Mouse (Mus musculus): ENCODE results near the gene Ipcef1. TPM values are rescaled to one million over a fixed set of nuclear protein-coding genes. Genes with fewer than 3 reads are reported as not detected.
"Not testable (repeated sequence)": the region's sequence is repeated elsewhere in the genome, so short reads cannot be mapped to it uniquely, and the experiment has no call there.

The Ipcef1 gene
- polyA plus RNA-seq, 1 experiment from 2014 or later: 1.2 TPM

DNA sequence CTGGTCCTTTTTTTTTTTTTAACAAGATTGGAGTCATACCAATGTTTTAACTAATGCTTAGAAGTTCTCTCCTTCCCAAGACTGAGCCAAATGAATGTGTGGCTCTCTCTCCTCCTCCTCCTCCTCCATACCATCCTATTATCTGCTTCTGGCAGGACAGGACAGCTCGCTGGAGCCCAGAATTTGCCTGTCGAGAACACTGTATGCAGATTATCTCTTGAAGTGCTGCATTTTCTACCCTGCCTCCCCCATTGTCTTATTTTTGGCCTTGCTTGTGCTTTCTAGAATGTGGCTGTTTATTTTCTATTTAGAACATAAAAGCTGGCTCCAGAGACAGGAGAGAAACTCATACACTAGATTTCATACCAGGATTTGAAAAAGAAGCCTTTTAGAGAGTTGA is 142.5 kb downstream of the Ipcef1 start:
- no peak overlapping the region for H3K4me3 ChIP-seq
- 58% methylated on average over 2 of the region's 2 CpGs for WGBS
- no peaks in the 10 kb centered on the region for H3K4me1 ChIP-seq (replicated peaks)
- no peaks in the 10 kb centered on the region for H3K27me3 ChIP-seq
- no peak overlapping the region for H3K9ac ChIP-seq
- no peaks in the 10 kb centered on the region for H3K36me3 ChIP-seq
- H3K9me3 ChIP-seq: no peaks in the 10 kb centered on the region
- H3K4me2 ChIP-seq: no peak overlapping the region
- H3K27ac ChIP-seq (replicated peaks): no peak overlapping the region
- no peak for ATAC-seq (ENCODE audit: low read depth)

DNA sequence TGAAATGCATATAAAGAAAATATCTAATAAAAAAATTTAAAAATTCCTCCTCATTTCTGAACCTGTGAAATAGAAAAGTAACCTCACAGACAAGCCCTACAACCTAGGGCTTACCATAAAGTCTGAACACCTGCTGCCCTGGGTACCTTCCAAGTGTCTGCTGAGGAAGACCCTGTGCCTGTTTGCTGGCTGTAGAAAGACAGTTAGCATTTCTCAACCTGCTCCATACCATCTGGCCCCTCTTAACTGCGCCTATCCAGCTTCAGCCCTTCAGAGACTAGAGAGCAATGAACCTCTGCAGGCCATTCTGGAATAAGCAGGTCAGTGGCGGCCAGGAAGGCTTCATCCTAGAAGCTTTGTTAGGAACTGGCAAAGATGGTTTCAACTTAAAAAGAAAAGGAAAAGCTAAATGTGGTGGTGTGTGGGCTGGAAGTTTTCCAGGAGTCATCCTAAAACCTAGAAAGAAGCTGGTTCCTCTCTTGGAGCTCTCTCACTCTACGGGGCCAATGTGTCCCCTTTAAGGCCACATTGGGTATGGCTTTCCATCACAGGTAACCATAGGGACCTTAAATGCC is 150.4 kb downstream of the Ipcef1 start:
- no peak overlapping the region for H3K4me2 ChIP-seq
- H3K27me3 ChIP-seq: no peaks in the 10 kb centered on the region
- H3K36me3 ChIP-seq: no peaks in the 10 kb centered on the region
- no peak for ATAC-seq (ENCODE audit: low read depth)
- H3K27ac ChIP-seq (replicated peaks): no peak overlapping the region
- H3K9me3 ChIP-seq: no peaks in the 10 kb centered on the region
- WGBS: 91% methylated on average over 3 of the region's 3 CpGs
- no peak overlapping the region for H3K4me3 ChIP-seq
- no peak overlapping the region for H3K9ac ChIP-seq
- no peaks in the 10 kb centered on the region for H3K4me1 ChIP-seq (replicated peaks)

DNA sequence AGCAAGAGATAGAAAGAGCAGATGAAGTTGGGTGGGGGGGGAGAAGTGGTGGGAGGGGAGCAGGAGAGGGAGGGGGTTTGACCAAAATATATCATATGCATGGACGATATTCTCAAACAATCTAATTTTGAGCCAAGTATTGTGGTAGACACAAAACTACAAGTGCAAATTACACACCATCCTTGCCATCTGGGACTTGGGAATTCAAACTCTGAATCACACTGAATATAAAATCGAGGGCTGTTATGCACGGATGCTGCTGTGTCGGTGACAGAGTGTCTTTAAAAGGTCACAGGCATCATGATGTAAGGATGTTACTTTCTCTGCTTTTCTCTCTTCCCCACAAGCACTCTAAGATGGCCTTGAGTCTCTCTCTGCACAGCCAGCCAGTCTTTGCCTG is 152.2 kb downstream of the Ipcef1 start:
- Histone ChIP-seq H3K9ac (no peak overlapping the region), H3K27ac (replicated peaks) (no peak overlapping the region), H3K4me3 (no peak overlapping the region), H3K36me3 (no peaks in the 10 kb centered on the region), H3K4me1 (replicated peaks) (no peaks in the 10 kb centered on the region), H3K4me2 (no peak overlapping the region), H3K9me3 (no peaks in the 10 kb centered on the region), H3K27me3 (no peaks in the 10 kb centered on the region)
- WGBS: 86% methylated on average over 4 of the region's 4 CpGs
- ATAC-seq (ENCODE audit: low read depth): no peak

DNA sequence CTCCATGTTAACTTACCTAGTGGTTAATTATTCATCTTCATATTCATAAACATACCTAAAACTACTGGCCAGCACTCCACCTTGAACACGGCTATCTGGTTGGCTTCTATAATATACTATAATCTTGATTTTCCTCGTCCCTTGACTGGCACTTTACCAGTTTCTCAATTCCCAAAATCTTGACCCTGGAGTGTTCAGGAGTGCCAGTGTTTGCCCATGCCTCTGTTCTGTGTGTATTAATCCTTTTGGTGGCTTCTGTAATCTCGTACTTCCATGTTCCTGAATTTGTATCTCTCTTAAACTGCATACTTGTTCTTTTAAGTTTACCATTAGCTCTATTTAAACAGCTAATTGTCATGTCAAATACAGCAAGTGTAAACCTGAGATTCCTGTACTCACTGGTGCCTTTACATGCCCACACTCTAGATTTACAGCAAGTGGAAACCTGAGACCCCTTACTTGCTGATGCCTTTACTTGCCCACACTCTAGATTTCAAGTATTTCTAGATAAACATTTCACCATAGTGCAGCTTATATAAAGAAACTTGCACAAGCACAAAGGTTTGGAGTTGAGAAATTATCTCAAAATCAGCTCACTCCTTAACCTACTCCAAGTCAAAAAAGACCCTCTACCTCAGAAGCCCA is 155.5 kb downstream of the Ipcef1 start:
- no peaks in the 10 kb centered on the region for H3K9me3 ChIP-seq
- H3K36me3 ChIP-seq: no peaks in the 10 kb centered on the region
- H3K9ac ChIP-seq: no peak overlapping the region
- no peak for ATAC-seq (ENCODE audit: low read depth)
- WGBS: 80% methylated on average over 3 of the region's 3 CpGs
- H3K4me3 ChIP-seq: no peak overlapping the region
- no peak overlapping the region for H3K27ac ChIP-seq (replicated peaks)
- no peak overlapping the region for H3K4me2 ChIP-seq
- no peaks in the 10 kb centered on the region for H3K27me3 ChIP-seq
- no peaks in the 10 kb centered on the region for H3K4me1 ChIP-seq (replicated peaks)

DNA sequence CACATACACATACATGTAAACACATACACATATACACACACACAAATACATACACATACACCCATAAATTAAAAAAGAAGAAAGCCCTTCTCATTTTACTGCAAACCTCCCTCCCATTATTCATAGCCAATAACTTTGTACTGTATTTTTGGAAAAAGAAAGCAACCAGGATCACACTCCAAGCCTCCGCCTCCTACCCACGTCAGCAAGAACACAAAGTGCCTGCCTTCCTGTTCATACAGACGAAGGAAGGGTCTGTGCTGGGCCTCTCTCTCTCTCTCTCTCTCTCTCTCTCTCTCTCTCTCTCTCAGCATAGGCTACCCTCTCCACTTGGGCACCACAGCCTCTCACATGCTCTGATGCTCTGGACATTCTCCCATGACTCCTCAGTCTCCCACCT is 156.5 kb downstream of the Ipcef1 start:
- no peak overlapping the region for H3K4me3 ChIP-seq
- H3K36me3 ChIP-seq: no peaks in the 10 kb centered on the region
- no peak overlapping the region for H3K4me2 ChIP-seq
- no peaks in the 10 kb centered on the region for H3K9me3 ChIP-seq
- H3K9ac ChIP-seq: no peak overlapping the region
- H3K4me1 ChIP-seq (replicated peaks): no peaks in the 10 kb centered on the region
- no peaks in the 10 kb centered on the region for H3K27me3 ChIP-seq
- no peak overlapping the region for H3K27ac ChIP-seq (replicated peaks)
- 75% methylated on average over 3 of the region's 3 CpGs for WGBS
- ATAC-seq (ENCODE audit: low read depth): no peak

DNA sequence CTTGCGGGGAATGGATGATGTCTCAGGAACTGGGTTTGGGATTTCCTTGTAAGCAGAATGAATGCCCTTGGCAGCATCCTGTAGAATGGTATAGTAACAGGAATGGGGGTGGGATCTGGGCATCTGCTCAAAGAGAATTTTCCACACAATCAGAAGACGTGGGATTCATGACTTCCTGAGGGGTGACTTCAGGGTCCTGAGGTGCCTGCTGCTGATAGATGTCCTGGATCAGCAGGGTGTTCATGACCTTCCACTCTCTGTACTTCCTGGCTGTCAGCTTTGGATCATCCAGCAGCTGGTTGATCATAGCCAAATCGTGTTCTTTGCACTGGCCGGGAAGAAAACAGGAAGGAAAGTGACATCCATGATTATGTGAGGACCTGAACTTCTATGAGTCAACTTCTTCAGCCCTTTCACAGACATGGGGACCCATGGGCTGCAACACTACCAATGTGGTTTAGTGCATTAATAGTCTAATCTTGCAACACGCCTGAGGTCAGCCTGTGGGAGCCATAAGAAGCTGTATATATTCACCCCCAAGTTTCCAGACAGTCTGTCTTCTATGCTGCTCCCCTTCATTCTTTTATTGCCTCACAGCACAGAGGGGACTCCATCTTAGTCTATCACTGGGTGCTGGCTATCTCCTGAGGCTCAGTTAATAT is 161.8 kb downstream of the Ipcef1 start:
- H3K9ac ChIP-seq: no peak overlapping the region
- H3K4me1 ChIP-seq (replicated peaks): no peaks in the 10 kb centered on the region
- no peak overlapping the region for H3K27ac ChIP-seq (replicated peaks)
- no peaks in the 10 kb centered on the region for H3K9me3 ChIP-seq
- no peaks in the 10 kb centered on the region for H3K36me3 ChIP-seq
- no peak overlapping the region for H3K4me3 ChIP-seq
- H3K4me2 ChIP-seq: no peak overlapping the region
- 68% methylated on average over 5 of the region's 5 CpGs for WGBS
- ATAC-seq (ENCODE audit: low read depth): no peak
- no peaks in the 10 kb centered on the region for H3K27me3 ChIP-seq

DNA sequence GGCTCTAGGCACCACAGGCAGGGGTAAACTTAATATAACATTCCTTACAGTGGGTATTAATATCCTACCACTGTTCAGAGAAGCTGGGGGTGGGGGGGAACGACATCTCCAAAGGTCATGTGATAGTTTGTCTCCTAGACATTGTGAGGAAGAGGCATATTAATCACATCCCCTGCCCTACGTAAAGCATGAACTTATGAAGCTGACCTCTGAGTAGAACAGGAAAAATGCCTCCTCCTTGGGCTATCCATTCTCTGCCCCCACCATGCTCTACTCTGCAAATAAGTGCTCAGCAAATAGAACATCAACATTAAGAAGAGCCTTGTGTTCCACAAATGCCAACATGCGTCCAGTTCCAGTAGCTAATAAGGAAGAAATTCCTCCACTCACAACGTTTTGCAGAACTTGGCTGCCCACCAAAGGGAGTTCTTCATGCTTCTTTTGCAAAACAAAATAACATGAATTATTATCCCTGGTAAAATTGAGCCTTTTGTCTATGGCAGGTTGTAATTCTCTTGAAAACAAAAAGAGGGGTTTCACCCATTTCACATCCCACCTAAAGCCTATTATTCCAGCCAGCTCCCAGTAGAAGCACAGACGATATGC is 162.5 kb downstream of the Ipcef1 start:
- no peak overlapping the region for H3K4me3 ChIP-seq
- H3K4me1 ChIP-seq (replicated peaks): no peaks in the 10 kb centered on the region
- ATAC-seq (ENCODE audit: low read depth): no peak
- no peaks in the 10 kb centered on the region for H3K9me3 ChIP-seq
- 34% methylated on average over 5 of the region's 5 CpGs for WGBS
- no peaks in the 10 kb centered on the region for H3K36me3 ChIP-seq
- H3K9ac ChIP-seq: no peak overlapping the region
- no peak overlapping the region for H3K4me2 ChIP-seq
- H3K27me3 ChIP-seq: no peaks in the 10 kb centered on the region
- H3K27ac ChIP-seq (replicated peaks): no peak overlapping the region

DNA sequence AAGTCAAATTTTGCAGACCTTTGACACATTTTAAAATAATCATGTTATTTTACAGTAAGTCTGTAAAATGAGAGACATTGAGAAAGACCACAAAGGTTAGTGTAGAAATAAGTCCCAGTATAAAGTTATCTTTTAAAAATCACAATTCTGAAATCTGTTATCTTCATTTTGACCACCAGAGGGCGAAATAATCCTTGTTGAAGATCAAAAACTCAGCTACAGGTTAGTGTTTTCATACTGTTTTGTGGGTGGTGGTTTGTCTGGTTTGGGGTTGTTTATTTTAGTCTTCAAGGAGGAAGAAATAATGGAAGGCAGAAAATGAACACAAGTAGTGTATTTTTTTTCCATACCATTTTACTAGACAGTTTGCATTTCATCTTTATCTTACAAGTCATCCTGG is 166.8 kb downstream of the Ipcef1 start:
- Histone ChIP-seq H3K36me3 (no peaks in the 10 kb centered on the region), H3K27ac (replicated peaks) (no peak overlapping the region), H3K4me3 (no peak overlapping the region), H3K4me1 (replicated peaks) (no peaks in the 10 kb centered on the region), H3K27me3 (no peaks in the 10 kb centered on the region), H3K9ac (no peak overlapping the region), H3K9me3 (no peaks in the 10 kb centered on the region), H3K4me2 (no peak overlapping the region)
- 0% methylated on average over 1 of the region's 1 CpGs for WGBS
- ATAC-seq (ENCODE audit: low read depth): no peak

DNA sequence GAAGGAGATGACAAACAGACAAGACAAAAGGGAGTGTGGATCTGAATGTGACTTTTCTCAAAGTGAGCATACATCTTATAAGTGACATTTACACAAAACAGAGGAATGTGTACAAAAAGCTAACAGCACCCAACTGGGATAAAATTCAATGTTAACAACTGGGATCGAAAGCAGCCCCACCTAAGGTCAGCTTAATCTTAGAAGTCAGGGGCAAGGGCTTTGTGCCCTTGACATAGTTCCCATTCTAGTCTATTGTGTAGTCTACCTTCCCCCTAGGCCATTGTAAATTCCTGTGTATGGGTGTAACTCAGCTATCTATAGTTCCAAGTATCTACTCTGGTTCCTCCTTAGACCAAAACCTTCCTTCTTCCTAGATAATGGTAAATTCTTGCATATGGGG is 170.2 kb downstream of the Ipcef1 start:
- H3K27me3 ChIP-seq; ATAC-seq (ENCODE audit: low read depth); H3K9me3 ChIP-seq; H3K27ac ChIP-seq (replicated peaks); H3K9ac ChIP-seq; H3K36me3 ChIP-seq; H3K4me2 ChIP-seq; H3K4me3 ChIP-seq; H3K4me1 ChIP-seq (replicated peaks): not testable (repeated sequence)
- WGBS: 93% methylated on average over 1 of the region's 1 CpGs

DNA sequence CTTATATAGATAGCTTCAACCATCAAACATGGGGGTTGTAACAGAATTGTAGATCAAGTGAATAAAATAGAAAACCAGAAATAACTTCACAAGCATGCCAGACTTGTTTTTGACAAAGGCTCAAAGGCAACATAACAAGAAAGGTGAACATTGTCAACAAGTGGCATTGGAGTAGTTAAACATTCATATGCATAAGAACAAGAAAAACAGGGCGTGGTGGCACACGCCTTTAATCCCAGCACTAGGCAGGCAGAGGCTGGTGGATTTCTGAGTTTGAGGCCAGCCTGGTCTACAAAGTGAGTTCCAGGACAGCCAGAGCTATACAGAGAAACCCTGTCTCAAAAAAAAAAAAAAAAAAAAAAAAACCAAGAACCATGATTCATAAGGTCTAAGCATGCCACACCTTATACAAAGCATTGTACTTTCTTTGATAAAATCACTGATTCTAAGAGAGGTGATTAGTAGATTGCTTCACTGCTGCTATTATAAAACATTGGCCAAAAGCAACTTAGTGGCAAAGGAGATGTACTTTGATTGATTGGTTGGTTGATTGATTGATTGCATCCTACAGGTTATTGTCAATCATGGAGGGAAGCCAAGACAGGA is 173.9 kb downstream of the Ipcef1 start:
- Histone ChIP-seq H3K4me1 (replicated peaks) (no peaks in the 10 kb centered on the region), H3K27ac (replicated peaks) (no peak overlapping the region), H3K4me2 (no peak overlapping the region), H3K27me3 (no peaks in the 10 kb centered on the region), H3K4me3 (no peak overlapping the region), H3K9ac (no peak overlapping the region), H3K36me3 (no peaks in the 10 kb centered on the region), H3K9me3 (no peaks in the 10 kb centered on the region)
- WGBS: 89% methylated on average over 2 of the region's 2 CpGs
- no peak for ATAC-seq (ENCODE audit: low read depth)

DNA sequence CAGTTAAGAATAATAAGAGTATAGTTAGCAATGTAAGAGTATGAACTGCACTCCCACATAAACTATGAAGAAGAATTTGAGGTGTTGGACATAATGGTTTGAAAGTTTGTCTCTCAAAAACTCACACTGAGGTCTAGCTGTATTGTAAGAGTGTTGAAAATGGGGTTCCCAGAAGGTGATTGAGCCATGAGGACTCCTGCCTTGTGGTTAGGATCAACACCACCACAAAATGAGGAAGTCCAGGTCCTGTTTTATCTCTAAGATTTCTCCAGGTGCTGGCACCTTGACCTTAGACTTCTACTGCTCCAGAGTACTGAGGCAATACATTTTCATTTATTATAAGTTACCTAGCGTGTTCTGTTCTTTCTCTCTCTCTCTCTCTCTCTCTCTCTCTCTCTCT is 178.4 kb downstream of the Ipcef1 start:
- Histone ChIP-seq H3K36me3 (no peaks in the 10 kb centered on the region), H3K9me3 (peaks cover 13% of the 10 kb centered on the region), H3K9ac (no peak overlapping the region), H3K27me3 (no peaks in the 10 kb centered on the region), H3K4me2 (no peak overlapping the region), H3K4me3 (no peak overlapping the region), H3K27ac (replicated peaks) (no peak overlapping the region), H3K4me1 (replicated peaks) (no peaks in the 10 kb centered on the region)
- ATAC-seq (ENCODE audit: low read depth): no peak
- WGBS: 81% methylated on average over 1 of the region's 1 CpGs

DNA sequence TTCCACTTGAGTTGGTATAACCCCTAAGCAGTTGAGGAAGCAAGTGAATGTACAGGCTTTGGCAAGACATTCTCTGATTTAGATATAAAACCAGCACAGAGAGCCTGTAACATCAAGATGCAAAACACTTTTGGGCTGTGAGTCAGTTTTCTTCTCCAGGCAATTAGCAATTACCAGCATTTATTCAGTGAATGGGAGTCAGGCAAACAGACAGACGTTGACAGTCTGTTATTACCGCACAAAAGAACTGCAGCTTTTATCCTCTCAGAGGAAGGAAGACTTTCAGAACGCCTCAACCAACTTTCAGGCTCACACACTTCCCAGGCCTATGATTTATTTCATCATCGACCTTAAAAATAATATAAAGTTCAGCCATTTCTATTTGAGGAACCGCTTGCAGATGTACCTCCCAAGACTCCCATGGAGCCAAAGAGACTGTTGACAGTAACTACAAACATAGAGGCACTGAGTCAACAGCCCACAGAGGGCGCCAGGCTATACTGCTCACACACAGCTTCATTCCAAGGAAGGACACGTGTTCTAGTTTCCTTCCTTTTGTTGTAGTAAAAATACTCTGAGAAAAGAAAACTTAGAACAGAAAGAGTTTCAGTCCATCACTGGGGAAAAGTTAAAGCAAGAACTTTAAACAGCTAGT is 180.7 kb downstream of the Ipcef1 start:
- Histone ChIP-seq H3K4me3 (no peak overlapping the region), H3K9me3 (peaks cover 25% of the 10 kb centered on the region), H3K36me3 (no peaks in the 10 kb centered on the region), H3K4me1 (replicated peaks) (no peaks in the 10 kb centered on the region), H3K9ac (no peak overlapping the region), H3K4me2 (no peak overlapping the region), H3K27ac (replicated peaks) (no peak overlapping the region), H3K27me3 (no peaks in the 10 kb centered on the region)
- ATAC-seq (ENCODE audit: low read depth): no peak
- WGBS: 82% methylated on average over 7 of the region's 7 CpGs

Data from neural tube, embryonic 13.5 days (tissue).